Mouse (Mus musculus): ENCODE data around the gene Gpr6.

The Gpr6 gene

DNA sequence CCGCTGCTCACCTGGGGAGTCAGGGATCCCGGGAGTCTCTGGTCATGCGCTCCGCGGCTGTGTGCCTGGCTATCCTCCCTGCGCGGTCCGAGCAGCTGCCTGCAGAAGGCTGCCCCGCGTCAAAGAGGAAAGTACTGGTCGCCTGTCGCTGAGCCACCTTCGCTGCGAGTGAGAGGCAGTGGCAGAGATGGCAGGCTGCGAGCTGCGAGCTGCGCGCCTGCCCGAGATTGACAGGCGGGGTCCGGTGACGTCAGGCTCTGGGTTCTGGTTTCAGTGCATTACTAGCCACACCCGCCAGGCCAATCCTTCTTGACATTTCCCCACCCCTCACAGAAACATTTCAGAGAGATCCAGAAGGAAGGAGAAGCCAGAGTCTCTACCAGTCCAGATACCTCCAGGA is at the start of gene Gpr6:
TSS of gene Gpr6 (minus strand) at position 170 of the 400 bp plus-strand sequence.
- in situ Hi-C loops (cut with MboI, MseI) = no loop called here

GRCm38 (mm10) chr10:41100060-41100459 is 28.0 kb upstream of the Gpr6 start:
- in situ Hi-C loops (cut with MboI, MseI) = no loop called here

DNA sequence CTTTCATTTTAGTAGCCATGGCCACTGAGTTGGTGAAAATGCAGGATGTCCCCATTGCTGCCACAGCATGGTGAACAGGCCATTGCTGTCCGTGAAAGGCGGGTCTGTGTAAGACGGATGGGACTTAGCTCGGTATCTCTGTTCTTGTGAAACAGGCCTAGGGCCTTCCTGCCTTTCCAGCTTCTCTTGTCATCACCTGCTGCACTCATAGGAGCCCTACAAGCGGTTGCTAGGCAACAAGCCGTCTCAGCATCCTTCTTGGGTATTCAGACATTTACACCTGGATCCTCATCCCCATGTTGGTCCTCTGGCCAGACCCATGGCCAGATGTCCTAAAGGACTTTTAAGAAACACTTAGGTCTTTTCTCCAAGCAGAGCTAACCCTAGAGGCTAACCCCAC is 26.1 kb upstream of the Gpr6 start:
- in situ Hi-C loops (cut with MboI, MseI) = no loop called here

- in situ Hi-C loops (cut with MboI, MseI) = no loop called here
Observed at GRCm38 (mm10) chr10:41088852-41089251, 16.8 kb upstream of the Gpr6 start.

DNA sequence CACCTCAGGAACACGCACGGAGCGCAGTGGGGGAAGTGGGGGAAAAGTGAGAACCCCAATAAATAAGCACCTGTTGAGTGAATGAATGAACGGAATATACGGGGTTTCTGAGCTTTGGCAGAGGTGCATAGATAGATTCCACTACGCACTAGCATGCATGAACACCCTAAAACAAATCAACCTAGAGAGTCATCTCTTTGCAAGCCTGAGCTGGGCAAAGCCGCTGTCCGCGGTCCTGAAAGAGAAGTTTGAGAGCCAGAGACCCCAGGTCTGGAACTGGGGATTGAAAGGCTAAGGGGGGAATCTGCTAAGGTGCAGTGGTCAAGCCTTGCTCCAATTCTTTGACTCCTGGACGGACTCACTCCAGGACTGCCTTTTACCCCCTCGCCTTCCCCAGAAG is 389 bp downstream of the Gpr6 start:
- in situ Hi-C loops (cut with MboI, MseI) = no loop called here

- in situ Hi-C loops (cut with MboI, MseI) = no loop called here
Observed at GRCm38 (mm10) chr10:41070693-41071651, 1.1 kb downstream of the Gpr6 start.

- in situ Hi-C loops (cut with MboI, MseI) = no loop called here
Observed at GRCm38 (mm10) chr10:41060250-41060831, 11.7 kb downstream of the Gpr6 start.

DNA sequence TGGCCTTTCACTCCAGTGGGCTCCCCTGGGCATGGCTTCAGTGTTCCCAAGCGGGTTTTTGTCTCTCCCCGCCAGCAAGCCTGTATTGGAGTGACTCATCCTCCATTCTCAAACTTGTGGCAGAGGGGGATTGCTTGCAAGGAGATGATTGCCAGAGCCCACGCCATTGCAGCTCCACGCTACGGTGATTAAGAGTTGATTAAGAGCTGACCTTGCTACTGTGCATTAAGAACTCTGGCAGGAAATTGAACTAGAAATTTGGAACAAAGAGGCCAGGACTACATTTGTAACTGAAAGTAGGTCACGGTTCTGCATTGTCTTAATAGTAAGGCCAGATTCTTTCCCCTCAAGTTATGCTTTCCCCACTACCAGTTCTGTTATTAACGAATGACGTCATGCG is 16.5 kb downstream of the Gpr6 start:
- in situ Hi-C loops (cut with MboI, MseI) = no loop called here

GRCm38 (mm10) chr10:41054005-41054404 is 18.1 kb downstream of the Gpr6 start:
- in situ Hi-C loops (cut with MboI, MseI) = no loop called here

- in situ Hi-C loops (cut with MboI, MseI) = no loop called here
Observed at GRCm38 (mm10) chr10:41042272-41042671, 29.8 kb downstream of the Gpr6 start.

GRCm38 (mm10) chr10:41041478-41041877 is 30.6 kb downstream of the Gpr6 start:
- in situ Hi-C loops (cut with MboI, MseI) = no loop called here

DNA sequence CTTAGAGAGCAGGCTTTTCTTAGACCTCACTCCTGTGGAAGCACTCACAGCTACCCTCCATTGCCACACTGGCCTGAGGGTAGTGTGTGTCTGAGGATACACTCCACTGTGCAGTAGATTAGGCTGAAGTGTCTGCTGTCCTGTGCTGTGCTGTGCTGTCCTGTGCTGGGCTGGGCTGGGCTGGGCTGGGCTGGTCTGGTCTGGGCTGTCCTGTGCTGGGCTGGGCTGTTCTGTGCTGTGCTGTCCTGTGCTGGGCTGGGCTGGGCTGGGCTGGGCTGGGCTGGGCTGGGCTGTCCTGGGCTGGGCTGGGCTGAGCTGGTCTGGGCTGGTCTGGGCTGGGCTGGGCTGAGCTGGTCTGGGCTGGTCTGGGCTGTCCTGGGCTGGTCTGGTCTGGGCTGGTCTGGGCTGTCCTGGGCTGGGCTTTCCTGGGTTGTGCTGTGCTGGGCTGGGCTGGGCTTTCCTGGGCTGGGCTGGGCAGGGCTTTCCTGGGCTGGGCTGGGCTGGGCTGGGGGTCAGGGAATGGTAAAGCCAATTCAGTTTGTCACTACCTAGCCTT is 31.5 kb downstream of the Gpr6 start:
- in situ Hi-C loops (cut with MboI, MseI) = no loop called here

DNA sequence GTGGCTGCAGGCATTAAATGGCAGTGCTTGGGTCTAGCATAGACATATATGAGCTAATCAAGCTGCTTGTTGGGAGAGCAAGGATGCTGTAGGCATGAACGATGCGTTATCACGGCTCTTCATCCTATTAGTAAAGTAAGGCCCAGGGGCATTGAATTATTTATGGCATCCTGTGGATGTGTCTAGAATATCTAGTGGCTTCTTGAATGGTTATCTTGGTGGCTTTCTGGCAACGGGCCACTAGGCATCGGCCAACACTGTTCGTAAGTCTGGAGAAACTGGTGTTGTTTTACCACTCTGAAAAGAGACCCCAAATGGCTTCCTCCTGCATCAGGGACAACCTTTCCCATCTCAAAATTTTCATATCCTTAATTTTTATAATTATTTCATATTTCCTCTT is 33.6 kb downstream of the Gpr6 start:
- in situ Hi-C loops (cut with MboI, MseI) = no loop called here

GRCm38 (mm10) chr10:41037722-41038121 is 34.4 kb downstream of the Gpr6 start:
- in situ Hi-C loops (cut with MboI, MseI) = no loop called here

DNA sequence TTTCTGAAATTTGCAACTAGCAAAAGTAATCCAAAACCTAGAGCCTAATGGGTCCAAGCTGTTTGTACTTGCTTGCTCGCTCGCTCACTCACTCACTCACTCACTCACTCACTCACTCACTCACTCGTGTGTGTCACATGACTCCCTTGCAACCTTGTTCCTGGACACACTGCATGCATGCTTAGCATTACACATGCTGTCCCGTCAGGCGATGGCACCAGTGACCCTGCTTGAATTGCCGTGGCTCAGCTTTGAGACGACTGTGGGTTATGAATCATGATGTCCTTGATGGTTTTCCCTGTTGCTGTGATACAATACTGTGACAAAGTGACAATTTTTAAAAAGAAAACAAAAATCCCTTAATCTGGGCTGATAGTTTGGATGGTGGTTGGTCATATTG is 39.3 kb downstream of the Gpr6 start:
- in situ Hi-C loops (cut with MboI, MseI) = no loop called here

- in situ Hi-C loops (cut with MboI, MseI) = no loop called here
Observed at GRCm38 (mm10) chr10:41024860-41025259, 47.2 kb downstream of the Gpr6 start.

GRCm38 (mm10) chr10:41024406-41024805 is 47.7 kb downstream of the Gpr6 start:
- in situ Hi-C loops (cut with MboI, MseI) = no loop called here

DNA sequence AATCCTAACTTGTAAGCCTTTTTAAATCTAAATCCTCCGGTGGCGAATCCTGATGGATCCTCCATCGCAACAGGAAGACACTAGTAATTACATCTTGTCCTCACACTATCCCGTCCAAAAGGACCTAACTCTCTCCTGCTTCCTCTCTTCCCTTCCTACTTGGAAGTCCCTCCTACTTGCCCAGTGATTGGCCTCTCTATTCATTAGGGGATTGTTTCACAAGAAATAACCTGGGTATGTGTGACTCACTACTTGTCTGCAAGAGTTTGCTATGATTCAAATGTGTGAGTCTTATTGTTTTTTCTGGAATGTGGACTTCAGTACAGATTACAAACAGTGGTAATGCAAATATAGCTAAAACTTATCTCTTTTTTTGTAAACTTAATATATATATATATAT is 49.9 kb downstream of the Gpr6 start:
- in situ Hi-C loops (cut with MboI, MseI) = no loop called here

Measured in T-helper 2 cell (primary cell).